Mouse (Mus musculus) left cerebral cortex, postnatal 10 days (tissue): ENCODE measurements around the gene Chrna1. TPM values are rescaled to one million over a fixed set of nuclear protein-coding genes. Genes with fewer than 3 reads are reported as not detected.

Source experiments
- DNase-seq, 2 experiments: peaks; one replicate each; pipeline ENCODE4 v3.0.0; 2021 to 2022; ENCODE audit warnings: low spot score in 2 of 2, mixed read lengths in 1 of 2; ENCODE audit errors: extremely low spot score in 1 of 2
- intact Hi-C: fragments of 180-260 bp; cut with DNase I; formaldehyde crosslinking; loops from one replicate; pipeline ENCODE4 v1.15.1; 2025
- total RNA-seq, 2 experiments: library from RNA; stranded (reverse); gene quantifications; 2 replicates each; pipeline ENCODE4 v1.2.3; 2021

Gene Chrna1
- total RNA-seq, 2 experiments from 2014 or later = 0.14 to 0.24 TPM

- peak in 1 of 2 experiments; percentile 17 for DNase-seq
- intact Hi-C loops = no loop called here
Measured at GRCm38 (mm10) chr2:73593101-73593439, 12.9 kb upstream of the Chrna1 start.

DNA sequence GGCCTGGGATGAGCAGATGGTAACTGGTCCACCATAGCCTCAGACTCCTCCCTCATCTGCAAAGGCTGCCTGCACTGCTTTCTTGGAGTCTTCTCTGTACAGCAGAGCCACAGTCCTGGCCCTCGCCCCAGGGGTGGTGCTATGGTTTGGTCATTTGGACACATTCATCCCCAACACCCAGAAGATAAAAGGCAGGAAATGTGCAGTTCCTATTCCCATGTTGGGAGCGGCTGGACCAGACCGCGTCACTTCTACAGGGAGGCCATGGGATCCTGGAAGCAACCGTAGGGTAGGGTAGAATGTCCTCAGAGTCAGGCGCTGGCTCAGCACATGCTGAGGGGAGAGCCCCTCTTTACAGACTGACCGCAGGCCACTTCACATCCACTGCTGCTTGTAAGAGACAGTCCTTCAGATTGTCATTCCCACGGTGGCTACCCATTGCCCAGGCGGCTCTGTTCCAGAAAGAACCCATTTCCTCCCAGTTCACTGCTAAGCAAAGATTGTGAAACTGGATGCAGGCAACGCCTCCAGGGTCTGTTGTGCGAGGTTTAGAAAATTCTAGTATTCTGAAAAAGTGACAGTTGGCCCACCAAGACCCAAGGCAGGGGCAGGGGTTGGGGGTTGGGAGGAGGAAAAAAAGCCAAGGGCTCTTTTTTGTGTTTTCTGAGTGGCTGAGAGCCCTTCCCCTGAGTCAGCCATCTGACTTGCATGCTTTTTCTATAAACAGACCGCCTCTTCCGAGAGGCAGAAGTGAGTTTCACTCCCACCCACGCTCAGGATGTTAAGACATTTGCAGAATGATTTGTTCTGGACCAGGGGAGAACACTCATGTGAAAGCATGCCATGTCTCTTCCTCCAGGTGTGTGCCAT lies 12.3 kb upstream of the Chrna1 start:
- intact Hi-C loops = no loop called here
- DNase-seq = peak; percentile 53 to 64

GRCm38 (mm10) chr2:73591246-73591645 lies 11.1 kb upstream of the Chrna1 start:
- intact Hi-C loops = no loop called here
- no peak for DNase-seq

GRCm38 (mm10) chr2:73590106-73590505 lies 10.0 kb upstream of the Chrna1 start:
- DNase-seq = no peak
- intact Hi-C loops = no loop called here

DNA sequence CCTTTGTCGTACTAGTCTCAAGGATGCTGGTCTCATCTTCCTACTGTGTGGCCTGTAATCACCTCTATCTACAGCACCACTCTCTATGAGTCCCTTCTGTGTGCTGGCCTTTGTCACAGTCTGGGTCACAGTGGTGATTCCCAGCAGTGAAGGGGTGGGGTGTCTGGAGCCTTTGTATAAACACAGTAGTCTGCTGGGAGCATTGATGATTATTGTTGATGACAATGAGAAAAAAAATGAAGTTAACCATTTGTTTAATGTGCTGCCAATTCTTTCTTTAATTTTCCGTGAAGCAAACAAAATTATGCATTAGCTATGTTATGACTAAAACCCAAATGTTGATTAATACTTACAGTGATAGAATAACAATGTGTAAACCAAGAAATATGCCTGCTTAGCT lies 8.8 kb upstream of the Chrna1 start:
- no peak for DNase-seq
- intact Hi-C loops = loop anchor here (10.0 kb wide), 1 partner anchor 186 kb away; the partner anchor contains the start of gene Chn1

DNA sequence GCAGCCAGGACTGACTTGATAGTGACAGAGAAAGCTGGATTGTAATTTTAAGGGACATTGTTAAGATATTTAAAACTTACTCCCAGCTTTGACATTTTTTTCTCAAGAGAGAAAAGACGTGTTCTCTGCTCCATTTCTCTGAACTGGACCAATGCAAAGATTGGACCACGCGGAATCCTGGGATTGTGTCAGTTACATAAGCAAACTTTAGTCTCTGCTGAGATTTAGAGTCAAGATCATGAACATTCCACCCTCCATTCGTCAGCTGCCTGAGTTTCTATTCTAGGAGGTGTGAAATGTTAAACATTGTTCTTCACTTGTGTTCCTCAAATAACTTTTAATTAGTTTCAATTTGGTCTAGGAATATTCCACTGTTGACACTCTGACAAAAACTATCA lies 7.0 kb upstream of the Chrna1 start:
- no peak for DNase-seq
- intact Hi-C loops = loop anchor here (10.0 kb wide), 1 partner anchor 188 kb away; the partner anchor contains the start of gene Chn1

DNA sequence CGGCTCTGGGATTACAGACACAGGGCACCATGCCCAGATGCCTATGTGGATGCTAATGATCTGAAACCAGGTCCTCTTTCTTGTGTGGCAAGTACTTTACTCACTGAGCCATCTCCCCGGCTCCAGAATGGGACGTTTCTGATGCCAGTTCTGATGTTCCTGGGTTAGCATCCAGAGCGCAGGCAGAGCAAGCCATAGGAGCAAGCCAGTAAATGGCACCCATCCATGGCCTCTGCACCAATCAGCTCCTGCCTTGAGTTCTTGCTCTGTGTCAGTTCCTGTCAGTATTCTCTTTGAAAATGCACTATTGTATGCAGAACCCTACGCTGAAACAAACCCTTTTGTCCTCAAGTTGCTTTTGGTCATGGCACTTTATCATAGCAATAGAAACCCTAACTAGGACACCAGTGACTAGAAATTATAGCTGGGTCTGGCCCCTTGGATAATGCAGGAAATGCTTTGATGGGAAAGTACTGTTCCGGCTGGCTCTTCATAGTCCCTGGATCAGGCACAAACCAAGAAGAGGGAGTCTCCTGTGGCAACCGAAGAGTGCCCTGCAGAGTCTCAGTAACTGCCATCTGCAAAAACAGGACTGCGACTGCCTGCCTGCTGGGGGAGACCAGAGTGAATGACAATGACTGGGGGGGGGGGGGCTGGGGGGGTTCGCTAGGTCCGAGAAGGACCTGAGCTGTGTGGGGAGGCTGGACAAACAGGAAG lies 6.4 kb upstream of the Chrna1 start:
- no peak for DNase-seq
- intact Hi-C loops = loop anchor here (10.0 kb wide), 1 partner anchor 188 kb away; the partner anchor contains the start of gene Chn1

DNA sequence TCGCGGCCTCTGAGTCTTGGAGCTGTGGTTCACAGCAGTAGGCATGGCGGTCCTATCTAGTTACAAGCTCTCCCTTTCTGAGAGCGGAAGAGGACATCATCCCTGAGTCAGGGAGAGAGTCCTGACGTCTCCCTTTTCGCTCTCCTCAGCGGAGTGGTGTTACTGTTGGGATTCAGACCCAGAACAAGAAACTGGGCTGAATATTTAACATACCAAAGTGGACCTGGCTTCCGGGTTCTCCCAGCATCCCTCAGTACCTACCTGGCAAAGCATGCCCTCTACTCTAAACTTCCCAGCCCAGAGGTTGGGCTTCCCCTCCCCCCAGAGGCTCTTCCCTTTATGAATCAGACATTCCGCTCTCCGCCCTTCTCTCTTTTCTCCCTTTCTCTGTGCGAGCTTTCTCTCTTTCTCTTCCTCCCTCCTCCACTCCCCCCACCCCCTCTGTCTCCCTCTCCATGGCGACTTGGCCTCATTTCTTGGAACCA lies 5.3 kb upstream of the Chrna1 start:
- intact Hi-C loops = loop anchor here (2.0 to 10.0 kb wide), 2 partner anchors 73 to 189 kb away; partner anchors contain the start of gene Chn1
- DNase-seq = peak in 1 of 2 experiments; percentile 51

- intact Hi-C loops = loop anchor here (2.0 to 10.0 kb wide), 3 partner anchors 74 to 190 kb away; partner anchors contain the start of gene Chn1
- peak; percentile 75 to 89 for DNase-seq
Measured at GRCm38 (mm10) chr2:73584645-73585346, 4.7 kb upstream of the Chrna1 start.

GRCm38 (mm10) chr2:73580720-73581119 lies 582 bp upstream of the Chrna1 start:
- intact Hi-C loops = loop anchor here (5.0 to 10.0 kb wide), 2 partner anchors 162 to 194 kb away; partner anchors contain the start of gene Chn1
- no peak for DNase-seq

GRCm38 (mm10) chr2:73579168-73579567 lies 970 bp downstream of the Chrna1 start:
- intact Hi-C loops = no loop called here
- DNase-seq = no peak

DNA sequence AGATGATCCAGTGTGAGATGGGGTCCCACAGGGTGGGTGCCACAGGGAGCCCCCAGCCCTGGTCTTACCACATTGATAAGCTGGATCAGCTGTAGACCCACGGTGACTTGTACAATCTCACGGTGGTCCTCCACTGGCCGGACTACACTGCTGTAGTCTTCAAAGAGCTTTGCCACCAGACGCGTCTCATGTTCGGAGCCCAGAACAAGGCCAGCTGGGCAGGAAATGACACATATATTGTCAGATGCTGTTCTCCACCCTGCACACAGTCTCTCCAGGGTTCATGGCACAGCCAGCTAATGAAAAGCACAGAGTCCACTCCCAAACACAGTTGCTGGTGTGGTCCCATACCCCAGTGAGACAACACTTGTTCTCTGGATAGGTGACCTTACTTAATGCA lies 5.7 kb downstream of the Chrna1 start:
- no peak for DNase-seq
- intact Hi-C loops = no loop called here

DNA sequence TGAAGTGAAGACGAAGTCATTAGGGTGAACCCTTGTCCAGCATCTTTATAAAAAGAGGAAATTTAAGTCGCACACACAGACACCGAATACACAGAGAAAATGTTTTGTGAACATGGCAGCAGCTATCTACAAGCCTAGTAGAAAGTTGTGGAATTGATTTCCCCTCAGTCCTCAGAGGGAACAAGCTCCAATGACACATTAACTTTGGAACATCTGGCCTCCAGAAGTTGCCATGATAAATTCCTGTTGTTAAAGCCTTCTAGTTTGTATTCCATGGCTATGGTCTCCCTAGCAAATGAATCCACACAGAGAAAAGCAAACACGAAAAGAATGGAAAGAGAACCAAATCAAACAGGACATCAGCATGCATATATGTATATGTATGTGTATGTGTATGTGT lies 6.6 kb downstream of the Chrna1 start:
- no peak for DNase-seq
- intact Hi-C loops = no loop called here

- intact Hi-C loops = no loop called here
- DNase-seq = peak; percentile 90
Measured at GRCm38 (mm10) chr2:73572539-73573372, 7.4 kb downstream of the Chrna1 start.

DNA sequence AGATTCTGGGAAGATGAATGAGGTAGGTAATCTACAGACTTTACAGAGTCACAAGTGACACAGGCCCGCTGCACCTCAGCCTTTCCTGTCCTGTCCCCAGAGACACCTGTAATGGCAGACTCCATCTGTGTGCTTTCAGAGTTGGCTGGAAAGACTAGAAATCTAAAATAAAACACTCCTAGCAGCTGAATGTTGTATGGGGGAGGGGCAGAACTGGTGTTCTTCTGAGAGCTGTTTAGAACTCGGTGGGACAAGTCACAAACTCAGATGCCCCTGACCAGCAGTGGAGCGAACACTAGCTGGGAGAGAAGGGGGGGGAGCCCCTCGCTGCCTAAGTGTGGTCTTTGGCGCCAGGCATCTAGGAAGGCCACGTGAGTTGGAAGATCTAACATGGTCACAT lies 8.2 kb downstream of the Chrna1 start:
- intact Hi-C loops = no loop called here
- no peak for DNase-seq

- no peak for DNase-seq
- intact Hi-C loops = no loop called here
Measured at GRCm38 (mm10) chr2:73571304-73571703, 8.8 kb downstream of the Chrna1 start.

- DNase-seq = peak; percentile 50 to 60
- intact Hi-C loops = loop anchor here (10.0 kb wide), 1 partner anchor 338 kb away; no protein-coding TSS in a partner anchor
Measured at GRCm38 (mm10) chr2:73566989-73567605, 13.0 kb downstream of the Chrna1 start.

DNA sequence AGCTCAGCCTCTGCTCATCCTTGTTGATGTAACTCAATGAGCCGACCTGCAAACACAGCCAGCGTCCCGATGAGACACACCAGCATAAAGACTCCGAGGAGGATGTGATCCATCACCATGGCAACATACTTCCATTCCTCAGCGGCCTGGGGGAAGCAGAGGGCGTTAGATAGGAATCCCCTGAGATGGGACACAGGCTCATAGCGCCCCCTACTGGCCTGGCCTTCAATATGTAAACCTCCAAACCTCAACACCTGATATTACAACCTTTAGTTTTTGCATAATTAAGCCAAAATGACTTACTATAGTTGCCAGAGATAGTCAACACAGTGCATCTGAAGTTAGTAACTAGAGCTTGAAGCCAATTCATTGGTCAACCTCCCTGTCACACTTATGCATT lies 14.0 kb downstream of the Chrna1 start:
- intact Hi-C loops = loop anchor here (10.0 kb wide), 1 partner anchor 339 kb away; no protein-coding TSS in a partner anchor
- DNase-seq = peak in 1 of 2 experiments; percentile 59
